Mouse (Mus musculus) erythroblast, embryonic 14.5 days (primary cell): ENCODE measurements around the gene Gm17018.

Experiments used
- GATA1 ChIP-seq: IDR thresholded peaks from 2 replicates; pipeline ENCODE4 v1.6.1; 2012; ENCODE audit warnings: low read length, inconsistent platforms, mixed read lengths
- TAL1 ChIP-seq: IDR thresholded peaks from 3 replicates; pipeline ENCODE4 v1.6.1; 2012; ENCODE audit warnings: low read length, inconsistent platforms, mixed read lengths

DNA sequence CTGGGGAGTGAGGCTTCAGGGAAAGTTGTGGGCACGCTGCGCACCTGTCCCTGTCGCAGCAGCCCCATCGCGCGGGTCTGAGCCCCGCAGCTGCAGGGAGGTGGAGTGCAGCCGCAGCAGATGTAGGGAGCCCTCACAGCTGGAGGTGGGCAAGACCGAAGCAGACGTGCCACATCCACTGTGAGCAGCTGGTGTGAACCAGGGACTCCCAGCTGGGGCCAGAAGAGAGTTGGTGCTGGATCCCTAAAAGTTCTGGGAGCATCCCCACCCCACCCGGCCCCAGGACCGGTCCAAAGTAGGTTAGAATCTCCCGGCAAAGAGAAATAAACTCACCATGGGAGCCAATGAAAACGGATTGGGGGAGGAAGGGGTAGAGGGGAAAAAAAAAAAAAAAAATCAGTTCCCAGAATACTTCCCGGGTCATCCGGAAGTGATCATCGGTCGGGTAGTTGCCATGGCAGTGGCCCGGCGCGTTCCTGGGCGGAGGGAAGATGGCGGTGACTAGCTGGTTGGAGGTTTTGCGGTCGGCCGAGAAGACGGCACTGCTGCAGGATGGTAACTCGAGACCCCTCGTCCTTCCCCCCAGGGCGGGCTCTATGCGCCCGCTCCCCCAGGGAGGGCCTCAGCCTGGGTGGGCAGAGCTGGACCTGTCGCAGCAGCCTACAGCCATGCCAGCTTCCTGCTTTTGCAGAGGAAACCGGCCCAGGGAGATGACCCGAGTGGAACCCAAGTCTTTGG lies at the start of gene Gm17018, which contains the start of gene Poll:
- TF ChIP-seq GATA1 (no peak), TAL1 (no peak)
